Mouse (Mus musculus): ENCODE data around the gene Cpxm1.

DNA sequence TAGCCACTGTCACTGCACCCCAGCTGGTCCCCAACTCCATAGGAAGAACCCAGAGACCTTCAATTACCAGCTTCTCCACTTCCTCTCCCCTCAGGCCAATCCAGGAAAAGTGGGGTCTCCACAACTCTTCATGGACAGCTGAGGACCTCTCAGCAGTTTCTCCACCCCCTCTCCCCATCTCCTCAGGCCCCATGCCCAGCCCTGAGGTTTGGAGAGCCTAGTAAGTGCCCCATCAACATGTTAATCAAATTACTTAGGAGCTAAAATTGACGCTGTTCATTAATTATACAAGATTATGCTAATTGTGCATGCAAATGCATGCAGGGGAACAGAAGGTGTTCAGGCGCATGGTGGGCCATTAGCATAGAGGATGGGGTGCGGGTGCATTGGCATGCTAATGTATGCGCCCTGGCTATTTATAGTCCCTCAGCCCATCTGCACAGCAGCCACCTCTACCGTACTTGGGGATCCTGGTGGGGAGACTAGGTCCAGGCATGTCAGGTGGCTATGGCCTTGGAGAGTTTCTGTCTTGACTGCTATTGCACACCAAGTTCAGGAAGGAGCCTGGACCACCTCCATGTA lies 45.5 kb downstream of the Cpxm1 start:
- TF ChIP-seq CTCF (IDR thresholded peaks at IDR 0.05; ENCODE audit: low read depth, low read length), result no peak
- TF ChIP-seq POLR2A (IDR thresholded peaks at IDR 0.05; ENCODE audit: borderline replicate concordance, low read depth, low read length), result no peak

Data from bone marrow macrophage, adult 2 months (primary cell).